Mouse (Mus musculus): ENCODE measurements around the gene Entpd6. TPM values are rescaled to one million over a fixed set of nuclear protein-coding genes. Genes with fewer than 3 reads are reported as not detected.

Entpd6 gene
- 8.4 and 10.3 TPM in 2 replicates for total RNA-seq (2014; fragmentation: Nextera tagmentation)
- 5.5 and 6.7 TPM in 2 replicates for total RNA-seq (2017)
- 25.2 and 27.5 TPM in 2 replicates for polyA plus RNA-seq (2012)

DNA sequence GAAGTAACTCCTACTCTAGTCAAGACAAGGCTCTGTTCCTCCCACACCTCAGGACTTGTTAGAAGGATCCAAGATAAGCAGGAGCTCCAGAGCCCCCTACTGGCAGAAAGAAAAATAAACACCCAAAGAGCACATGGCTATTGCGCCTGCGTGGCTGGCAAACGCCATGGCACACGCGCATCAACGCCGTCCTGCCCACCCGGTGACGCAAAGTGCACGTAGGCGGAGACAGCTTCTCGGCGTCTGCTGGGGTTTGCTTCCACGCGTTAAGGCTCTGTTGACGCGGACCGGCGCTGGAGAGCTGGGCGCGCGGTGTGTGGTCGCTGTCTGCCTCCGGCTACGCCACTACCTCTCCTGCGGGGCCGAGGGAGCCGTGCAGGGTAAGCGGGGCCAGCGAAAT is at the start of gene Entpd6:
TSS of gene Entpd6 (plus strand) at position 189 of the 400 bp plus-strand sequence.
- Histone ChIP-seq H3K27me3 (ENCODE audit: insufficient read depth, low read length) (peaks cover 18% of the 10 kb centered on the region), H3K36me3 (replicated peaks) (peaks cover 33% of the 10 kb centered on the region), H3K4me3 (ENCODE audit: low read depth, low read length) (peak within 1 kb of the TSS; percentile 81), H3K4me1 (ENCODE audit: insufficient read depth, low read depth, low read length) (peaks cover 24% of the 10 kb centered on the region), H3K9me3 (replicated peaks) (no peaks in the 10 kb centered on the region)
- ATAC-seq (ENCODE audit: extremely low read depth, insufficient number of reproducible peaks, low FRiP score, poor library complexity, severe bottlenecking) (peak; percentile 98), DNase-seq (ENCODE audit: low spot score) (peak; percentile 90)
- peak; percentile 59 for TF ChIP-seq CTCF (IDR thresholded peaks at IDR 0.05; ENCODE audit: low read depth, low read length)
- TF ChIP-seq GATA1 (IDR thresholded peaks at IDR 0.05; ENCODE audit: borderline replicate concordance, low read length) = no peak

DNA sequence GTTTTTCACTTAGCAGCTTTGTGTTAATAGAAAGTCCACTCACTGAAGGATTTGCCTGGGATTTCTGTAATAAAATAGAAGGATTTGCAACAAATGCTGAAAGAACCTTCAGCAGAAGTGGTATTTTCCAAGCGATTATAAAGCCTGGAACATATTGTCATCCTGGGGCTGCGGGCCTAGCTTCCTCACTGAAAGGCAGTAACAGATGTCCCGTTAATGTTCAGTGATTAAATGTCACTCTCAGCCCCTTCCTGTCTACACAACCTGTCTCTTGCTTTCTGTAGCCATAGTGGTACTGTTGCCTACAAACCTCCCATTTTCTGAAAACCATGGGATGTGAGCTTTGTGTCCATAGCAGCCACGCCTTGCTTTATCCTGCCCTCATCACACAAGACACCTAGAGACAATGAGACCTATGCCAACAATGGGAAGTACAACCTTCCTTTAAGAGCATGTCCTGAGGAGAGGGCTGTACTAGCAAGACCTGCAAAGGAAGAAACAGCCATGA is 36.6 kb upstream of the Entpd6 start:
- Histone ChIP-seq H3K4me1 (ENCODE audit: insufficient read depth, low read depth, low read length) (no peaks in the 10 kb centered on the region), H3K9me3 (replicated peaks) (no peaks in the 10 kb centered on the region), H3K4me3 (ENCODE audit: low read depth, low read length) (no peak overlapping the region), H3K36me3 (replicated peaks) (no peaks in the 10 kb centered on the region), H3K27me3 (ENCODE audit: insufficient read depth, low read length) (peaks cover 1% of the 10 kb centered on the region; the same call in 1 of the 2 replicates)
- no peak for DNase-seq (ENCODE audit: low spot score)
- ATAC-seq (ENCODE audit: extremely low read depth, insufficient number of reproducible peaks, low FRiP score, poor library complexity, severe bottlenecking) = no peak
- TF ChIP-seq POLR2AphosphoS5 (IDR thresholded peaks at IDR 0.05; ENCODE audit: insufficient replicate concordance, low read depth, low read length) = no peak
- no peak for TF ChIP-seq CTCF (IDR thresholded peaks at IDR 0.05; ENCODE audit: low read depth, low read length)
- no peak for TF ChIP-seq TAL1 (conservative IDR thresholded peaks at IDR 0.05; ENCODE audit: low read depth, low read length)
- TF ChIP-seq GATA2 (IDR thresholded peaks at IDR 0.05; ENCODE audit: borderline replicate concordance, low read depth, low read length) = no peak
- TF ChIP-seq GATA1 (IDR thresholded peaks at IDR 0.05; ENCODE audit: borderline replicate concordance, low read length) = no peak

DNA sequence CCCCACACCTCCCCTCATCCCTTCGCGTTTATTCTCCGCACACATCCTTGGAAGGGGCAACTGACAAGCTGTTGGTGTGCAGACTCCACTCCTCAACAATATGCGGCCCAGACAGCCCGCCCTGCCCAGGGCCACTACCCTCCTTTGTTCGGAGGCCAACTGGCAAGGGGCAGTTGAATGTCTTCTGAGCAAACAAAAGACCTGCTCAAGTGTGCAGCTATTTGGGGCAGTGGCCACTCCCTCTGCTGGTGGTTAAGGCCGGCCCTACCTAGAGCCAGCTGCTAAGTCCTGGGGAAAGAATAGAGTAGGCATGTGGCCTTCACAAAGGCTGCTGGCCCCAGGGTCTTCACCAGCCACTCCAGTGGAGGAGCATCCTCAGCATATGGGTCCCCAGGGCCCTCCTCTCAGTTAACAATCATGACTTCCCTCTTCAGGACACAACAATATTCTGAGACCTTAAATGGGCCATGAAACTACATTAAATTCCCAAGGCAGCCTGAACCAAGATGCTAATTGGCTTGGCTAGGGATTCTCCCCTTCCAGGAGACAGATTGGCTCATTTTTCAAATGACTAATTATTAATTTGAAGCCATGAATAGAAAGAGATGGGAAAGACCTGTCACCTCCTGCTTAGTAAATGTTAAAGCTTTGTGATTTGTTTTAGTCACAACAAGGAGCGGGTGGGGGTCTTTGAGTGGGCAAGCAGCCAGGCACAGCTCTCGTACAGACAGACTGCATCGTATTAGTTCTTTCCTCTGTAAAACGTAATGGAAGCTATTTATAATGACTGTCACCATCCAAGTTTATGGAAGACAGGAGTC is 12.9 kb upstream of the Entpd6 start:
- H3K27me3 ChIP-seq (ENCODE audit: insufficient read depth, low read length) = peaks cover 18% of the 10 kb centered on the region
- ATAC-seq (ENCODE audit: extremely low read depth, insufficient number of reproducible peaks, low FRiP score, poor library complexity, severe bottlenecking) (no peak), DNase-seq (ENCODE audit: low spot score) (no peak)
- no peaks in the 10 kb centered on the region for H3K36me3 ChIP-seq (replicated peaks)
- TF ChIP-seq TAL1 (conservative IDR thresholded peaks at IDR 0.05; ENCODE audit: low read depth, low read length) = no peak
- no peak for TF ChIP-seq POLR2AphosphoS5 (IDR thresholded peaks at IDR 0.05; ENCODE audit: insufficient replicate concordance, low read depth, low read length)
- TF ChIP-seq CTCF (IDR thresholded peaks at IDR 0.05; ENCODE audit: low read depth, low read length) = no peak
- no peak for TF ChIP-seq GATA2 (IDR thresholded peaks at IDR 0.05; ENCODE audit: borderline replicate concordance, low read depth, low read length)
- no peak for TF ChIP-seq GATA1 (IDR thresholded peaks at IDR 0.05; ENCODE audit: borderline replicate concordance, low read length)
- H3K4me1 ChIP-seq (ENCODE audit: insufficient read depth, low read depth, low read length) = no peaks in the 10 kb centered on the region
- no peak overlapping the region for H3K4me3 ChIP-seq (ENCODE audit: low read depth, low read length)
- no peaks in the 10 kb centered on the region for H3K9me3 ChIP-seq (replicated peaks)

DNA sequence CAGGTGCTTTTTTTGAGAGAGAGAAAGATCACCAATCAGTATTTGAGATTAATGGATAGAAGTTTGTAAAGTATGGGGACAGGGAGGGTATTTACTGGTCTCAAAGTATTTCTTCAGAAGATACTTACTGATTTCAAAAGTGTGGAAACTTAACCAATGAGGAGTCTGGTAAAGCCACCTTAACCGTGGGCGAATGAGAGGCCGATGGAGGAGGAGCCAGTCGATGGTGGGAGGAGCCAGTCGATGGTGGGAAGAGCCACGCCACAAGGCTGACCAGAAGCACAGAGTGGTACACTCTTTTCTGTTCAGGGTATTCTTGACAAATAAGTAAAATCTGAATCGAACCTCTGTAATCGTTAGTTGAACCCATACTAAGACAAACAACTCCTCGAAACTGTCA is 11.0 kb upstream of the Entpd6 start:
- Histone ChIP-seq H3K27me3 (ENCODE audit: insufficient read depth, low read length) (peaks cover 23% of the 10 kb centered on the region), H3K9me3 (replicated peaks) (peaks cover 2% of the 10 kb centered on the region; the same call in 1 of the 2 replicates), H3K4me1 (ENCODE audit: insufficient read depth, low read depth, low read length) (no peaks in the 10 kb centered on the region), H3K4me3 (ENCODE audit: low read depth, low read length) (no peak overlapping the region), H3K36me3 (replicated peaks) (no peaks in the 10 kb centered on the region)
- no peak for ATAC-seq (ENCODE audit: extremely low read depth, insufficient number of reproducible peaks, low FRiP score, poor library complexity, severe bottlenecking)
- TF ChIP-seq POLR2AphosphoS5 (IDR thresholded peaks at IDR 0.05; ENCODE audit: insufficient replicate concordance, low read depth, low read length) (no peak), GATA2 (IDR thresholded peaks at IDR 0.05; ENCODE audit: borderline replicate concordance, low read depth, low read length) (no peak), GATA1 (IDR thresholded peaks at IDR 0.05; ENCODE audit: borderline replicate concordance, low read length) (no peak), TAL1 (conservative IDR thresholded peaks at IDR 0.05; ENCODE audit: low read depth, low read length) (no peak), CTCF (IDR thresholded peaks at IDR 0.05; ENCODE audit: low read depth, low read length) (no peak)
- no peak for DNase-seq (ENCODE audit: low spot score)

DNA sequence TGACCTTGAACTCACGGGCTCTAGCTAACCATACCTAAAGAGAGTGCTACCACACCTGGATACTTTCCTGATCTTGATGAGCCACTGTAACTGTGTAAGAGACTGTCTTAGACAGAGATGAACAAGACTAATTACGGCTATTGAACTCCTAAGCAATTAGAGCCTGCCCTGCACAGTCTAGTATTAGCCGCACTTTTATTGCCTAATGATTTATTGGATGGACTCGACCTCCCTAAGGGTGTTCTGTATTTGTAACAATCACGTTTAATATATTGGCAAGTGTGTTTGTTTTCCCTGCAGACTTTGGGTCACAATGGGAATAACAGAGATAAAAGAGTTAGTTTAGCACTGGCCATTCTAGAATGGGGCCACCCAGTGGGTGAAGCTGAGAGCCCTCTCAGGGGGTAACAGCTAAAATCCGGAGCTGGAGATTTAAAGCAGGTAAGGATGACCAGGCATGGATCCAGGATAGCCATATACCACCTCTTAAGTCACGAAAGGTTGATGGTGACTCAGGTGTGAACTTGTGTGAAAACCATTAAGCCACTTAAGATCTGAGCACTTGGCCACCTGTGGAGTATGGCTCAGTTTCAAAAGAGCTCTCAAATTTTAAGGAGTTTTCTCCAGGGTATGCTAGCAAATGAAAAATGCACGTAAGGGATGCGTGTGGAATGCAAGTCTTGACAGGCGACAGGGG is 8.5 kb upstream of the Entpd6 start:
- no peaks in the 10 kb centered on the region for H3K4me1 ChIP-seq (ENCODE audit: insufficient read depth, low read depth, low read length)
- no peak for ATAC-seq (ENCODE audit: extremely low read depth, insufficient number of reproducible peaks, low FRiP score, poor library complexity, severe bottlenecking)

DNA sequence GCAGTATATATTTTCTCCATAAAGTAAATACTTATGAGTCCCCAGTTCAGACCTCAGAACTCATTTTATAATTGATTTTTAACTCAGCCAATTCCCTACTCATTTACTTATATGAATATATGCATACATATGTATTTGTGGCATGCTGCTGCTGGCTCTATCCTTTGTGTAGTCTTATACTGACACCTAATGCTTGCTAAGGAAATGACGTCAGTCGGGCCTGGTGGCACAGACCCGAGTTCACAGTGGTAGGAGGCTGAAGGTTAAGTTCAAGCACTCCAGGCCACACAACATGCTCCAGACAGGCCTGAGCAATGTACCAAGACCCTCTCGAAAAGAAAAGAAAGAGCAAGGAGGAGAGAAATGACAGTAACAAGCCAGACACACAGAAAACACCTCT is 7.4 kb upstream of the Entpd6 start:
- ATAC-seq (ENCODE audit: extremely low read depth, insufficient number of reproducible peaks, low FRiP score, poor library complexity, severe bottlenecking) (peak; percentile 42), DNase-seq (ENCODE audit: low spot score) (no peak)
- Histone ChIP-seq H3K27me3 (ENCODE audit: insufficient read depth, low read length) (peaks cover 30% of the 10 kb centered on the region), H3K9me3 (replicated peaks) (peaks cover 2% of the 10 kb centered on the region; the same call in 1 of the 2 replicates), H3K4me3 (ENCODE audit: low read depth, low read length) (no peak overlapping the region), H3K4me1 (ENCODE audit: insufficient read depth, low read depth, low read length) (no peaks in the 10 kb centered on the region), H3K36me3 (replicated peaks) (no peaks in the 10 kb centered on the region)
- TF ChIP-seq CTCF (IDR thresholded peaks at IDR 0.05; ENCODE audit: low read depth, low read length) (no peak), TAL1 (conservative IDR thresholded peaks at IDR 0.05; ENCODE audit: low read depth, low read length) (no peak), POLR2AphosphoS5 (IDR thresholded peaks at IDR 0.05; ENCODE audit: insufficient replicate concordance, low read depth, low read length) (no peak), GATA1 (IDR thresholded peaks at IDR 0.05; ENCODE audit: borderline replicate concordance, low read length) (no peak), GATA2 (IDR thresholded peaks at IDR 0.05; ENCODE audit: borderline replicate concordance, low read depth, low read length) (no peak)

More for the DNA sequence above, 8.5 kb upstream of the Entpd6 start:
- no peak for TF ChIP-seq POLR2AphosphoS5 (IDR thresholded peaks at IDR 0.05; ENCODE audit: insufficient replicate concordance, low read depth, low read length)
- TF ChIP-seq GATA2 (IDR thresholded peaks at IDR 0.05; ENCODE audit: borderline replicate concordance, low read depth, low read length) = no peak
- TF ChIP-seq CTCF (IDR thresholded peaks at IDR 0.05; ENCODE audit: low read depth, low read length) = no peak
- no peak for TF ChIP-seq TAL1 (conservative IDR thresholded peaks at IDR 0.05; ENCODE audit: low read depth, low read length)
- no peak for TF ChIP-seq GATA1 (IDR thresholded peaks at IDR 0.05; ENCODE audit: borderline replicate concordance, low read length)
- H3K27me3 ChIP-seq (ENCODE audit: insufficient read depth, low read length) = peaks cover 29% of the 10 kb centered on the region
- no peaks in the 10 kb centered on the region for H3K36me3 ChIP-seq (replicated peaks)
- H3K9me3 ChIP-seq (replicated peaks) = peaks cover 2% of the 10 kb centered on the region; the same call in 1 of the 2 replicates
- no peak overlapping the region for H3K4me3 ChIP-seq (ENCODE audit: low read depth, low read length)
- no peak for DNase-seq (ENCODE audit: low spot score)

All from G1E (cell line).